In genomic region chr2:76555852-76556558, GRCm38 (mm10) we compare ENCODE assay signal across 22 mouse cellular contexts.
"Had no signal": no experiment of that assay in that cellular context is flagged by ENCODE, and none has a peak within 500 bp of the region (broad histone marks: within the 10 kb centered on the region; RNA-seq: fewer than 3 reads in every experiment).

No protein-coding gene starts in this region.

- H3K9me3 ChIP-seq: lung, embryonic 15.5 days; megakaryocyte, embryonic 14.5 days; midbrain, embryonic 13.5 days; neural tube, embryonic 13.5 days; neural tube, embryonic 15.5 days had no signal

- DNase-seq: liver, postnatal 0 days; lung, adult 2 months; lung, postnatal 14 days; lung, postnatal 36 days; retina, postnatal 1 day; right cerebral cortex, adult 18-20 months; right cerebral cortex, postnatal 25 days; right cerebral cortex, postnatal 4 days; spleen, adult 18-20 months; thymus, adult 18-20 months; thymus, postnatal 14 days; thymus, postnatal 36 days had no signal

- H3K36me3 ChIP-seq: lung, embryonic 15.5 days had no signal

- H3K27me3 ChIP-seq: lung, embryonic 15.5 days; megakaryocyte, embryonic 14.5 days; midbrain, embryonic 13.5 days; neural tube, embryonic 13.5 days; neural tube, embryonic 15.5 days had no signal

- ATAC-seq: liver, postnatal 0 days; lung, postnatal 0 days; midbrain, embryonic 13.5 days; midbrain, embryonic 16.5 days had no signal

- H3K4me3 ChIP-seq: lung, embryonic 15.5 days; megakaryocyte, embryonic 14.5 days; midbrain, embryonic 13.5 days; myocyte; neural tube, embryonic 13.5 days; neural tube, embryonic 15.5 days had no signal

- H3K27ac ChIP-seq: lung, embryonic 15.5 days; macrophage; midbrain, embryonic 13.5 days; neural tube, embryonic 13.5 days; neural tube, embryonic 15.5 days had no signal

- H3K4me1 ChIP-seq: lung, embryonic 15.5 days; megakaryocyte, embryonic 14.5 days; midbrain, embryonic 13.5 days; neural tube, embryonic 15.5 days had no signal

- H3K4me2 ChIP-seq: lung, embryonic 15.5 days; midbrain, embryonic 11.5 days; midbrain, embryonic 13.5 days; neural tube, embryonic 13.5 days; neural tube, embryonic 15.5 days had no signal

- H3K9ac ChIP-seq: liver, postnatal 0 days; lung, embryonic 15.5 days; midbrain, embryonic 13.5 days; neural tube, embryonic 13.5 days; neural tube, embryonic 15.5 days had no signal
